Mouse (Mus musculus) G1E-ER4 (cell line): ENCODE data around the gene Plpp7. TPM values are rescaled to one million over a fixed set of nuclear protein-coding genes. Genes with fewer than 3 reads are reported as not detected.

Source experiments
- GATA1 ChIP-seq: IDR thresholded peaks from one replicate; pipeline ENCODE4 v1.8.0; 2012; ENCODE audit warnings: low read length, inconsistent platforms
- polyA plus RNA-seq: library from polyadenylated mRNA; stranded (reverse); fragments of >175 nt; gene quantifications from 2 replicates; pipeline ENCODE4 v1.2.3, GENCODE M21; 2012

The Plpp7 gene
- polyA plus RNA-seq, 1 experiment: 0.12 TPM

DNA sequence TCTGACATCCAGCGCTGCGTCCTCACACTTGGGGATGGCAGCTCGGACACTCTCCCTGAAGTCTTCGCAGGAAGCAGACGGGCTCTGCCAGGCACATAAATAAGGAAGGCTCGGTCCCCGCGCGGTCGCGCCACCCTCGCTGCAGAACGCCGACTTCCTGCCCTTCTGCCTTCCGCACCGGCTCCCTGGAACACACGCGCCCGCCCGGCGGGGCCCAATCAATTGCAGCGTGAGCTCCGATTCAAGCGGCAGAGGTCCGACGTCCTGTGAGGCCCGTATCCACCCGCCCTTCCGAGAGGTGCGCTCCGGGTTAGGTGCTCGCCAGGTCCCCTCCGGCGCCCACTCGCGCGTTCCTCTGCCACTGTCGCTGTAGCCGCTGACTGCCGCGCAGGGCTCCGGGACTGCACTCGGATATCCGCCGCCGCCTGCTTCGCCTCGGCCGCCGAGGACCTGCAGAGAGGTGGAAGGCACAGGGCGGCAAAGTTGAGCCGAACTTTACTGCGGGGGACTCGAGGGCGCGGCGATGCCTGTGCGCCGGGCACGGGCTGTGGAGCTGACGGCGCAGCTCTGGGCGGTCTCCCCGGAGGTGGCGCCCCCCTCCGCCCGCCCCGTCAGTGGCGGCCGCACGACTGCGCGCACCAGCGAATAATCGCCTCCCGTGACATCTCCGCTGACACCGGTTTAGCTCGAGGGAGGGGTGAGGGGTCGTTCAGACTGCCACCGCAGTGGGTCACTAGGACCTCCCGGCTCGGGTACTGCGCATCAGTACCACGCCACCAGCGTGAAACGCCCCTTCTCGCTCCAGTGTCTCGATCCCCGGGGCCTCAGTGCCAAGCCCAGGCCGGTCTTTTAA is 11.9 kb upstream of the Plpp7 start:
- TF ChIP-seq GATA1: no peak

DNA sequence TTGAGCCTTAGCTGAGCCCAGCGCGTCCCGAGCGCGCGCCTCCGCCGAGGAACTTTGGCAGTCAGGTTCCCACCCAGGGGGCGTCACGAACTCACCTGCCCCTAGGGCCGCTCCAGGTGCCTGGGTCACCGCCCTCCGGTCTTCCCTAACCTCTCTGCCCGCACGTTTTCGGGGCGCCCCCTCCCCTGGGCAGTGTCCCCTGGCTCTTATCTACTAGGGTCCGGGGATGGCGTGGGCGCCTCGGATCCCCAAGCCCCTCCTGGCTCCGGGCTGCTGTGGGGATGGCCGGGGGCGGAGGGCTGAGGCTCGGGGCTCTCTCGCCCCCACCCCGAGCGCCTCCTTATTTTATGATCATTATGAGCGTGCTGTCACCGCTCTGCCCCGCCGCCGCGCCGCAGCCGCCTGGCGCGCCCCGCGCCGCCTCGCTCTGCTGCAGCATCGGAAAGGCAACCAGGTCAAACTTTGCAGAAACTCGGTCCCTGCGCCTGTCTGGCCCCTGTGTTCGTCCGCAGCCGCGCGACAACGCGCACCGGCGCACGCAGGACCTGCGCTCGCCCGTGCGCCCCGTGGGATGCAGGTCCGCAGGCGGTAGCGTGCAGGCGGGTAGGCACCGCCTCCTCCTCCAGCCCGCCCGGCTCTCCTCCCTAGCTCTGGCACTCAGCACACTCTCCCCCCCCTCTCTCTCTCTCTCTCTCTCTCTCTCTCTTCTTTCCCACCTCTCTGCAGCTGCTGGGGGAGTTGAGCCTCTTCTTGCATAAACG is 11.0 kb upstream of the Plpp7 start, which contains the start of gene Fam78a:
Gene Fam78a (minus strand): TSS at position 747 of the 761 bp plus-strand sequence.
- TF ChIP-seq GATA1: no peak

DNA sequence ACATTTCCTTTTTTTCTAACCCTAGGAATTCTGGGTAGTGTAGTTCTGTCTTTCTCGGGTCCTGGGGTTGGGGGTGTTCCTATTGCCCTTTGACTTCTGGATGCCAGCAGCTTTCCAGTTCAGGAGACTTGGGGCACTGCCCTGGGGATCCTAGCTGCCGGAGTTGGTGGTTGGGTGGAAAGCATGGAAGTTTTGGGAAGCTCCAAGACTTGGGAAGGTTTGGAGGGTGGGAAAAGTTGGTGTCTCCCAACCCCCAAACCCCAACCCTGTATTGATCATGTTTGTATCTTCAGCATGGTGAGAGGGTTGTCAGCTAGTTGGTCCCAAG is 10.5 kb upstream of the Plpp7 start:
- TF ChIP-seq GATA1: no peak

DNA sequence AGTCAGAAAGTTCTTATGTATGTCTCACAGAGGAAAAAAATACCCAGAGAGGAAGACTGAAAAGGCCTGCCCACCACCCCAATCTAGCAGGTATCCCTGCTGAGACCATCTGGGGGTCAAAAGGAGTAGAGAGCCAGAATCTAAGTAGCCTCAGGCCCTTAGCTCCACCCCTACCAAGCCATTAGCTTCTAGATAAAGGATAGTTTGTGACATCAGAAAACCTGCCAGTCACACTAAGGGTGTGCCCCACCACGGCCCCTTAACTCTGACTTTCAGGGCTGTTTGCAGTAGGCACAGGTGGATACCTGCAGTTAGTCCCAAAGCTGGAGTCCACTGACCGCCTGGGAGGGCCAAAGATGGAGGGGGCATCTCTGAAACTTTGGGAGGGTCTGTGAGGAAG is 10.1 kb upstream of the Plpp7 start:
- TF ChIP-seq GATA1: no peak

DNA sequence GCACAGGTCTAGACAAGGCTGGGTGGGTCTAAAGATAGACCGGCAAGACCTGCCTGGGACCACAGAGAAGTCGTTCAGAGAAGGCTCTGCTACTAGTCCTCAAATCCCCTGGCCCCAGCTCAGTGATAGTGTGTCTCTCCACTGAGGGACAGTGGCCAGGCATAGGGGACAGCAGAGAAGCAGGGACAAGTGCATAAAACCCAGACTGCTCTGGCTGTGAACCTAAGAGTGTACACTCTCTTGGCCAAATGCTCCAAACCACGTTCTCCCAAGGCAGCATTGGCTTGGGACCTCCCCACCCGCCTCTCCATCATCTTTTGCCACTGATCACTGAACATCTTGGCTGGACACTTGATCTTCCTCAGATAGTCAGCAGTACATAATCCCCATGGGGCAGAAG is 7.7 kb upstream of the Plpp7 start:
- TF ChIP-seq GATA1: no peak

DNA sequence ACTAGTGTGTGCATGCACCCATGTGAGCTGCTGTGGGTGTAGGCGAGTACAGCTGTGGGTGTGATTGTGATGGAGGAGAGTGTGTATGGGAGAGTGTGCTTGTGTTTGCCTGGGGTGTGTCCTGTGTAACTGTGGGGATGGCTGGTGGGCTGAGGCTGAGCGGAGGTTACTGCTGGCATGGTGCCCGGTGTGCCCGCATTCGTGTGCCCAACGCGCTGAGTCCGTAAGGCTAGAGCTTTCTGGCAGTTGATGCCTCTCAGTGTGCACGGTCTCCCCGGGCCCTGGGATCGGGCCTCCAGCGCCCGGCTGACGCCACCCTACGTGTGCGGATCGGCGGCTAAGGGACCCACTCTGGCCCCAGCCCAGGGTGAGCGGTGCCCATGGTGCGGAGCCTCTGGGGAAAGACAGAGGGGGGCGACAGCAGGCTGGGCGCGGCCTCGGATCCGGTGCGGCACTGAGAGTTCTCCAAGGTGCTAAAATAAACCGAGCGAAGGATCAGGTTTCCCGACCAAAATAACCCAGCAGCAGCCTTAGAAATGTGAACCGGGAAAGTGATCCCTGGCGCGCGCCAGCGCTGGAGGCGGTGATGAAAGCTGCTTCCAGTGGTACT is 6.9 kb upstream of the Plpp7 start:
- TF ChIP-seq GATA1: no peak

DNA sequence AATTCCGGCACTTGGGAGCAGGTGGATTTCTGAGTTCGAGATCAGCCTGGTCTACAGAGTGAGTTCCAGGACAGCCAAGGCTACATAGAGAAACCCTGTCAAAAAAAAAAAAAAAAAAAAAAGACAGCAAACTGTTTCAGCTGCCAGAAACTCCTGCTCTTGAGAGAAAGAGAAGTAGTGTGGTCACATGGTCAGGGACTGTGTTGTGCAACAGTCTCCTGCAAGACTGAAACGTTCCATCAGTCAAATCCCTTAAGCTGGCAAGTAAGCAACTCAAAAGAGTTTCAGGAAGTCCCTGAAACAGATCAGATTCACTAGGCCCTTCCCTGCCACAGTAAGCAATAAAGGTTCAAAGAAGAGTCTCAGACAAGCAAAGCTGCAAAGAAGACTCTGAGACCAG is 5.7 kb upstream of the Plpp7 start:
- TF ChIP-seq GATA1: no peak

DNA sequence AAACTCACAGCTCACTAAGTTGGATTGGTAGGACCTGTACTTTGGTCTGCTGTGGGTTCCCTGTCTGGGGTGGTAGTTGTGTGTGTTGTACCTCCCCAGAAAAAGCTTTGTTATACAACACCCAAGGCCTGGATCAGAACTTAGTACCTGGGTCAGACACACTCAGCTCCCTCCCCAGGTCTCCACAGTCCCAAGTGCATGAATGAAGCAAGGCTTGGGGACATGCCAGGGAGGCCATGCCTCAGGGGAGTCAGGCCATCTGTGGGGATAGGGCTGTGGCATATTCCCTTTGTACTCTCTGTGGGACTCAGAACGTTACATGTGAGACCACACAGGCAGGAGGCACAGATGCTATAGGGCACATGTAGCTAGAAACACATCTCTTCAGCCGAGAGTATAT is 5.2 kb upstream of the Plpp7 start:
- no peak for TF ChIP-seq GATA1

DNA sequence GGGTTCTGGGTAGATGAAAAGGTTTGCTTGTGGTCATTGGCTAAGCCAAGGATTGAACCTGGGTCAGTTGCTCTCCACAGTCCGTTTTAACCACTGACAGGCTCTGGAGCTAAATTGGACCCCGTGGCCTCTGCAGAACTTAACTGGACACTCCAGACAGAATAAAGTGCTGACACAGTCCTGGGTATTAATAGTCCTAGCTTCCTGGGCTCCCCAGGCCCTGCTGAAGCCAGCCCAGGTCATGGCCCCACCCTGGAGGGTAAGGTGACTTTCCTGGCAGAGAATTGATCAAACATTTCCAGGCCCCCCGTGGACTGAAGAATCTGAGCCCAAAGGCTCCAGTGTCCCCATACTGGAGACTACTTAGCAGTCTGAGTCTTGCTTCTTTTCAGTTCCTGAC is 3.4 kb upstream of the Plpp7 start:
- TF ChIP-seq GATA1: no peak

DNA sequence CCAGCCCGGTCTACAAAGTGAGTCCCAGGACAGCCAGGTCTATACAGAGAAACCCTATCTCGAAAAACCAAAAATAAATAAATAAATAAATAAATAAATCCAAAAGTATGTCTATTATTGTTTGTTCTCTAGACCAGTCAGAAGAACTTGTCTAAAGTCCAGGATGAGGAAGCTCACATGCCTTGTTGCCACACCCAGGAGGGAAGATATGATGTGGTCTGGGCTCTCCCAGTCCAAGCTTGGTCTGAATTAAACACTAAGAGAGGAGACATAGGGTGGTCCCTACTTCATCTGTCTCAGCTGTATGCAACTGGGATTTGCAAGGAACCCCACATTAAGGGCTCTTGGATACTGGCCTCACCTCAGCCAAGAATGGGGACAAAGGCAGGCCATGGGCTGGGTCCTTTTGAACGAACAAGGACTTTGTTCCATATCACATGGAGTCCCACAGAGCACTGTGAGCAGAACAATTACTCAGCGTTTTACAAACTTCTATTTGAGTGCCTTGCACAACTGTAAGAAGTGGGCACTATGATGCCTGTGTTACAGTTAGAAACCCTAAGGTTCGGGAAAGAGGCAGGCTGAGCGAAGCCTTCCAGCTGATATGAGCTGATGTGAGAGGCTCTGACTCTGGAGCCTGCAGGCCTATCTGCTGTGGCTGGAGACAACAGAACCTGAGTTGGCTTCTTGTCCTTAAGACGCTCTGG is 1.2 kb upstream of the Plpp7 start:
- TF ChIP-seq GATA1: no peak

DNA sequence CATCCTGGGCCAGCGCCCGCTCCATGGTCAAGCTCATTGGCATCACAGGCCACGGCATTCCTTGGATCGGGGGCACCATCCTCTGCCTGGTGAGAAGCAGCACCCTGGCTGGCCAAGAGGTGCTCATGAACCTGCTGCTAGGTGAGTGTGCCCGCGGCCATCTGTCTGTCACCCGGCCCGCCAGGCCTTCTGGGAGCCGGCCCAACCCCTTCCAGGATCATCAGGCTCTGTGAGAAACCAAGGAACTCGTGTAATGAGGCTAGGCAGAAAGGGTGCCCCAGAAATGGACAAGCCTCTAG is 743 bp downstream of the Plpp7 start:
- TF ChIP-seq GATA1: no peak

DNA sequence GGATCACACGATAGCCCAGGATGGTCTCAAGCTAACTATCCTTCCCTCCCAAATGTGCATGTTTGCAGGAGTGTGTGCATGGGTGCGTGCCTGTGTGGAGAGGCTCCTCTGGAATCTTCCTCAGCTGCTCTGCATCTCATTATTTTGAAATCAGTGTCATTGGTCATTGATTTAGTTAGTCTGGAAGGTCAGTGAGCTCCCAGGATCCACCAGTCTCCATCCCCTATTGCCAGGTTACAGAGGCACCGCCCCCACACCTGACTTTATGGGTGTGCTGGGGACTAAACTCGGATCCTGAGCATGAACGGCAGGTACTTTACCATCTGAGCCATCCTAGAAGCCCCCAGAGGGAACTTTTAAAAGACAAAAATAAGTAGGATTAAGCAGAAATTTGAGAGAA is 7.6 kb downstream of the Plpp7 start:
- TF ChIP-seq GATA1: no peak

DNA sequence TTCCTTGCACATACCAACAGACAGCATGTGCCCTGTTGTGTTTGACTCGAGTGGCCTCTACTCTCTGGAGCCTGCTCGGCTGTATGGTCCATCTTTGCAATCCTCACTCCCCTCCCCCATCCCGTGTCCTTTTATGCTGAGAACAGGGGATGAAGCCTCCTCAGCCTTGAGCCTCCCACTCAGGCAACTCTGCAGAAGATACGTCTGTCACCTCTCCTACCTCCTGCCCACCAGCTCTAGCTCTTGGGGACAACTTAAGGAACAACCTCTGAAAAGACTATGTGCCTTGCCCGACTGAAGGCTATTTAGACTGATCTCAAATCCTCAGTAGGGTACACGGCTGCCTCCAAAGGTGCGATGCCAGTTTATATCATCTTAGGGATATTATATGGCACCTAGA is 8.2 kb downstream of the Plpp7 start:
- no peak for TF ChIP-seq GATA1

DNA sequence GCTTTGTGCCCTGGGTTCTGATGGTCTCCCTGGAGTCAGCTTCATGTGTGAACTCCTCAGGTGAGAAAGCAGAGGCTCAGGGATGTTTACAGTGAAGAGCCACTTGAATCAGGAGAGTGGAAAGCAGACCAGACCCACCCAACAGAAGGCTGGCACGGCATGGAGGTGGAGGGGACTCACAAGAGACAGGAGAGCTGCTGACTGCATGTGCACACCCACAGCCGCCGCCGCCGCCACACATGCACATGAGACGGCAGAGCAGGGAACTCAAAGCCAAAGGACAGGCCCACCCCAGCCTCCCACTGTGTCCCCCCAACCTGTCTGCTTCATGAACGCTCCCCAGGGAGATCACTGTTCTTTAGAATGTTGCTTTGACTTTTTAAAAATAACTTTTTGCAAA is 8.8 kb downstream of the Plpp7 start:
- TF ChIP-seq GATA1: no peak

DNA sequence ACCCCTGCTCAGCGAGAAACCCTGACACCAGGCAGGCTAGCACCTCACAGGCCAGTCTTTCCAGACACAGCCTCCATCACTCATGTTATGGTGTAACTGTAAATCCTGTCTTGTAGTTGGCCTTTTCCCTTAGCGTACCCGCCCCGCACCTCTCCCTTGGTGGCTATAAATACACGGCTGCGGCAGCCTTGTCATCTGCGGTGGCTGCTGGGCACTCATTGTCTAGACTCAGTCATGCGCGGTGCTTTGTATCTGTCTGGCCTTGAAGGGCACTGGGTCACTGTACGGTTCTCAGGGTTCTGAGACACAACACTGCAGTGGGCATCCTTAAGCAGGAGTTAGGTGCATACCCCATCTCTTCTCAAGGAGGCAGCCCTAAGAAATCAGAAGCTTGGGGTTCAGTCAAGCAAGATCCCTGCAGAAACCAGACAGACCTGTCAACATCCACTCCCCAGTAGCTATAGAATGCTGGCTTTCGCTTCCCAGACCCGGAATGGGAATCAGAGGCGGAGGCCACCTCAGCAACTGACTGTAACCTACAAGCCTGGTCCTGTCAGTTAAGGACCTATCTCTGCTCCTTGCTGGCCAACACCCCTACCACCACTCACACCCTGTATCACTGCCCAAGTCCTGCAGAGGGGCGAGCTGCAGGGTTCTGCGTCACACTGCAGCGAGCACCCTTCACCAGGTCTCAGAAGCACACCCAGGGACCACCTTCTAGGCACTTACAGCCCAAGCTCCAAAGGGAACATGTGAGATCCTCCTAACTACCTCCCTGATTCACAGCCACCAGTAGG is 10.0 kb downstream of the Plpp7 start:
- no peak for TF ChIP-seq GATA1
